Mouse (Mus musculus) frontal cortex, postnatal 36 days (tissue): ENCODE measurements at regions not wholly inside any gene's neighbourhood (a gene's known extent, or its start where the extent isn't known, plus 50 kb on each side); places are given as distances from the start of the nearest gene placed in this dataset.

Source experiments
- DNase-seq, 2 experiments: peaks; one replicate each; pipeline ENCODE4 v3.0.0; 2022; ENCODE audit warnings: low spot score in 2 of 2

GRCm38 (mm10) chr1:79921333-79921732 is 60.4 kb upstream of the Serpine2 start:
- no peak for DNase-seq

GRCm38 (mm10) chr1:79917426-79918150 is 56.6 kb upstream of the Serpine2 start:
- no peak for DNase-seq
